Mouse (Mus musculus): ENCODE data around the gene Sfxn1. TPM values are rescaled to one million over a fixed set of nuclear protein-coding genes. Genes with fewer than 3 reads are reported as not detected.

Sfxn1 gene
- polyA plus RNA-seq, 1 experiment: not detected

DNA sequence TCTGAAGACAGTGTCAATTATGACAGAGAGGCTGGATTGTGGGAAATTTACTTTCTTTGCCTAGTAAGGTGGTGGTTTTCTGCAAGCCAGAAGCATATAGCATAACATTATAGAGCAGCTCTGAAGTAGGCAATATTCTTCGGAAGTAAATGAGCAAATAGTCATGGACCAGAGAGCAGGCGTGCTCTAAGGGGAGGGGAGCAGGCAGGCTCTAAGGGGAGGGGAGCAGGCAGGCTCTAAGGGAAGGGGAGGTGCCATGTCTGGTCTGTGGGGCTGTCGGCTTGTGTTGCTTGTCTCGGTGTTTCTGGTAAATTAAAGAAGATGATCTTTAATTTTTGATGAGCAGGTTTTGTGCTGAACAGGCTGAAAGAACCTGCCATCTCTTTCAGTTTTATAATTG is 12.5 kb downstream of the Sfxn1 start:
- 73% methylated on average over 4 of the region's 4 CpGs for WGBS
- TF ChIP-seq CTCF (IDR thresholded peaks at IDR 0.05; ENCODE audit: insufficient read depth, low read depth, low read length): no peak
- TF ChIP-seq POLR2A (IDR thresholded peaks at IDR 0.05; ENCODE audit: insufficient read depth, low read depth, low read length): no peak
- Histone ChIP-seq H3K27ac (ENCODE audit: insufficient read depth, low read depth, low read length) (no peak overlapping the region), H3K4me1 (ENCODE audit: control insufficient read depth, insufficient read depth, low read length) (peaks cover 6% of the 10 kb centered on the region), H3K4me3 (ENCODE audit: insufficient read depth, low read depth, low read length) (no peak overlapping the region)

DNA sequence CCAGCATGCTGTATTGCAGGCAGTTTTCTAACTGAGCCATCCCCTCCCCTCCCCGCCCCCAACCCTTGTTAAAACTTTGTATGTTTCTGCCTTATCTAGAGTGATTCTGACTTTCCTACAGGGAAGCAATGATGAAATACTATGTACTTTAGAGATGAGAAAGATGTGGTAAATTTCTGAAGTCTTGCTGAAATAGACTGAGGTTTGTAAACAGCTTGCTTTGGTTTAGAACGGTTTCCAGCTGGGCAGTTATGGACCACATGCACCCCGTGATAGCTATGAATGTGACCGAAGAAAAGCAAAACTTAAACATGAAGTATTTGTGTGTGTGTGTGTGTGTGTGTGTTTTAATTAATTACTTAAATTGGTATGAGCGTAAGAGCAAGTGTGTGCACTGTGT is 13.2 kb downstream of the Sfxn1 start:
- TF ChIP-seq POLR2A (IDR thresholded peaks at IDR 0.05; ENCODE audit: insufficient read depth, low read depth, low read length) (no peak), CTCF (IDR thresholded peaks at IDR 0.05; ENCODE audit: insufficient read depth, low read depth, low read length) (no peak)
- H3K4me1 ChIP-seq (ENCODE audit: control insufficient read depth, insufficient read depth, low read length): peaks cover 3% of the 10 kb centered on the region; the same call in 1 of the 2 replicates
- no peak overlapping the region for H3K27ac ChIP-seq (ENCODE audit: insufficient read depth, low read depth, low read length)
- no peak overlapping the region for H3K4me3 ChIP-seq (ENCODE audit: insufficient read depth, low read depth, low read length)
- WGBS: 91% methylated on average over 5 of the region's 5 CpGs

DNA sequence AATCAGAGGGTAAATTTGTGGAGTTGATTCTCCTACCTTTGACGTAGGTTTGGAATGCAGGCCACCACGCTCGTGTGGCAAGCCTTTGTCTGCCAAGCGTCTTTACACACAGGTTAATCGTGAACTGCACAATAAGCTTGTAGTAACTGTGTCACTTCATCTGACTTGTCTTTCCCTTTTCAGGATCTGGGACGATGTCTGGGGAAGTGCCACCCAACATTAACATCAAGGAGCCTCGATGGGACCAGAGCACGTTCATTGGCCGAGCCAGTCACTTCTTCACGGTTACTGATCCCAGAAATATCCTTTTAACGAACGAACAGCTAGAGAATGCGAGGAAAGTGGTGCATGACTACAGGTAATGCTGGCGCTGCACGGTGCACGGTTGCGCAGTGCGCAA is 13.6 kb downstream of the Sfxn1 start:
- H3K4me3 ChIP-seq (ENCODE audit: insufficient read depth, low read depth, low read length): no peak overlapping the region
- WGBS: 94% methylated on average over 18 of the region's 18 CpGs
- no peak overlapping the region for H3K27ac ChIP-seq (ENCODE audit: insufficient read depth, low read depth, low read length)
- TF ChIP-seq POLR2A (IDR thresholded peaks at IDR 0.05; ENCODE audit: insufficient read depth, low read depth, low read length) (no peak), CTCF (IDR thresholded peaks at IDR 0.05; ENCODE audit: insufficient read depth, low read depth, low read length) (no peak)
- H3K4me1 ChIP-seq (ENCODE audit: control insufficient read depth, insufficient read depth, low read length): peaks cover under 1% of the 10 kb centered on the region; the same call in 1 of the 2 replicates

DNA sequence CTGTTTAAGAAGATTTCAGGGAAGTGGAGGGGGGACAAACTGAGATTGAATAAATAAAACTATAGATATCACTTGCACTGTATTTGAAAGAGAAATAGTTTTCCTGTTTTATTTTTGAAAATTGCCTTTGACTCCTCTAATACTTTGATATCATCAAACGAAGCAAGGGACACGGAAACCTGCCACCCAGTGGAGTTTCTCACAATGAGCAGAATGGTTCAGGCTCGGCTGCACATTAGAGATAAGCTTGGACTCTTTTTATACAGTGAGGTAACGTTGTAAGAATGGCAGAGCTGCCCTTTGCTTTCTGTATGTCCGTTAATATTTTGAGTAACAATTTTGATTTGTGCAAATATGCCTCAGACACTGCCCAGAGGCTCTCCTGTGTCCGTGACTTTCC is 20.1 kb downstream of the Sfxn1 start:
- Histone ChIP-seq H3K4me3 (ENCODE audit: insufficient read depth, low read depth, low read length) (no peak overlapping the region), H3K4me1 (ENCODE audit: control insufficient read depth, insufficient read depth, low read length) (peaks cover 10% of the 10 kb centered on the region), H3K27ac (ENCODE audit: insufficient read depth, low read depth, low read length) (no peak overlapping the region)
- WGBS: 83% methylated on average over 6 of the region's 6 CpGs
- TF ChIP-seq POLR2A (IDR thresholded peaks at IDR 0.05; ENCODE audit: insufficient read depth, low read depth, low read length) (no peak), CTCF (IDR thresholded peaks at IDR 0.05; ENCODE audit: insufficient read depth, low read depth, low read length) (no peak)

DNA sequence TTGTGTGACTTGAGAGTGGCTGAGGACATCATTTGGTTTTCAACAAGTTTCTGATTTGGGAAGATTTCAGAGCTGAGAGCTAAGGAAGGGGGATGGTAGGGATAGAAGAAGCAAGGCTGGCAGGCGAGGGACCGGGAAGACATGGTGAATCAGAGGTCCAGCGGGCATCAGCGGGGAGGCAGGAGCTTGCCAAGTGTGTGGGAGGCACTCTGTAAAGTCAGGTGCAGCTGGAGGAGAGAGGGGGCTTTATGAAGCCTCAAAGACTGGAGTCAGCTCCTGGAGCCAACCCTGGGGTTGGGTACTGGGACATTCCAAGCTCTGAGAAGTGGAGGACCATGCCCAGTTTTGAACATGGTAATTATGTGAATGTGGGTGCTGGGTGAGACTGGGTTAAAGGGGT is 22.7 kb downstream of the Sfxn1 start:
- H3K27ac ChIP-seq (ENCODE audit: insufficient read depth, low read depth, low read length): no peak overlapping the region
- TF ChIP-seq POLR2A (IDR thresholded peaks at IDR 0.05; ENCODE audit: insufficient read depth, low read depth, low read length) (no peak), CTCF (IDR thresholded peaks at IDR 0.05; ENCODE audit: insufficient read depth, low read depth, low read length) (no peak)
- WGBS: 51% methylated on average over 4 of the region's 4 CpGs
- no peak overlapping the region for H3K4me3 ChIP-seq (ENCODE audit: insufficient read depth, low read depth, low read length)
- peaks cover 11% of the 10 kb centered on the region for H3K4me1 ChIP-seq (ENCODE audit: control insufficient read depth, insufficient read depth, low read length)

DNA sequence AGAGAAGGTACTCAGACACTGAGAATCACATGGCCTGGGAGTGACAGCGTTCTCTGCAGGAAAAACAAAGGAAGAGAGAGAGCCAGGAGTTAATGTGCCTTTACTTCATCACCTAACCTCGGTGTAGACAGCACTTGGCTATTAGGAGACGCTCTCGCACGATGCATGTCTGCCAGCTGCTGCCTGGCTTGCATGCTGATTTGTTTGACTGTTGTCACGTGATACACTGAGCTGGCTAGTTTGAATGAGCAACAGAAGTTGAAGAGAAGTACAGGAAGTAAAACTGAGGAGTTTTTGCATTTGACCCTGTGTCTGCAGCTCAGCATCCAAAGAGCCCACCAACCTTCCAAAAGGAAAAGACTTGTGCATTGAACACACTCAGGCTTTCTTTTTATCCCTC is 23.3 kb downstream of the Sfxn1 start:
- H3K4me1 ChIP-seq (ENCODE audit: control insufficient read depth, insufficient read depth, low read length): peaks cover 17% of the 10 kb centered on the region
- 69% methylated on average over 6 of the region's 6 CpGs for WGBS
- no peak overlapping the region for H3K27ac ChIP-seq (ENCODE audit: insufficient read depth, low read depth, low read length)
- no peak overlapping the region for H3K4me3 ChIP-seq (ENCODE audit: insufficient read depth, low read depth, low read length)
- no peak for TF ChIP-seq CTCF (IDR thresholded peaks at IDR 0.05; ENCODE audit: insufficient read depth, low read depth, low read length)
- TF ChIP-seq POLR2A (IDR thresholded peaks at IDR 0.05; ENCODE audit: insufficient read depth, low read depth, low read length): no peak

DNA sequence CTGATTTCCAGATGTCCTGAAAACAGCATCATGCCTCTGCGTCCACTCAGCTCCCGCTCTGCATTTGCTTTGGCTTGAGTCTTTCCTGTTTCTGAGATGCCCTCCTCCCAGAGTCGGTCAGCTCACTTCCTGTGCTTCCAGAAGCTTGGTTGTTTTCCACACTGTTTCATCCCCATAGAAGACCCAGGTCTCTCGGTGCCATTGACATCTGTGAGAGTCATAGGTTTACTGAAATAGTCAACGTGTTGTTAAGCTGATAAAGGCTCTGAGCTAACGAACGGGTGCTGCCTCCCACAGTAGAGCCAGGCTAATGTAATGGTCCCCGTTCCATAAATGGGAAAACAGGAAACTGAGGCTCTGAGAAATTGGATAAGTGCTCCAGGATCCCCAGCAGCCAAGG is 24.1 kb downstream of the Sfxn1 start:
- peaks cover 21% of the 10 kb centered on the region for H3K4me1 ChIP-seq (ENCODE audit: control insufficient read depth, insufficient read depth, low read length)
- WGBS: 78% methylated on average over 8 of the region's 8 CpGs
- no peak overlapping the region for H3K4me3 ChIP-seq (ENCODE audit: insufficient read depth, low read depth, low read length)
- TF ChIP-seq POLR2A (IDR thresholded peaks at IDR 0.05; ENCODE audit: insufficient read depth, low read depth, low read length) (no peak), CTCF (IDR thresholded peaks at IDR 0.05; ENCODE audit: insufficient read depth, low read depth, low read length) (no peak)
- no peak overlapping the region for H3K27ac ChIP-seq (ENCODE audit: insufficient read depth, low read depth, low read length)

DNA sequence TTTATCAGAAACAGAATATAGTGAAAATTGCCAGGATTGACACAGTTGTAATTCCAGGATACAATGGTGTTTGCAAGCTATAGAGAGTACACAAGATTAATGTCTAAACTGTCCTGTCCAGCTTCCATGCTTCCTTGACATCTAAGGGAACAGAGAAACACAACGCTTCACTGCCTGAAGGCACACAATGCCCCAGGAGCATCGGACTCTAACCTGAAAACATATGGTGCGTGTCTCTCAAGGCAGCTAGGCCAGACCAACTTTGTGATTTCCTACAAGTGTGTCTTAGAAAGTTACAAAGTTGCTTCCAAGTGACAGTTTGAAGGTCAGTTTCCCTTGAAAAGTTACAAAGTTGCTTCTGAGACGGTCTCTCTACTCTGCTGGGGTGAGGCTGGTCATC is 25.6 kb downstream of the Sfxn1 start:
- Histone ChIP-seq H3K4me1 (ENCODE audit: control insufficient read depth, insufficient read depth, low read length) (peaks cover 25% of the 10 kb centered on the region), H3K27ac (ENCODE audit: insufficient read depth, low read depth, low read length) (no peak overlapping the region), H3K4me3 (ENCODE audit: insufficient read depth, low read depth, low read length) (no peak overlapping the region)
- WGBS: 93% methylated on average over 4 of the region's 4 CpGs
- TF ChIP-seq CTCF (IDR thresholded peaks at IDR 0.05; ENCODE audit: insufficient read depth, low read depth, low read length) (no peak), POLR2A (IDR thresholded peaks at IDR 0.05; ENCODE audit: insufficient read depth, low read depth, low read length) (no peak)

DNA sequence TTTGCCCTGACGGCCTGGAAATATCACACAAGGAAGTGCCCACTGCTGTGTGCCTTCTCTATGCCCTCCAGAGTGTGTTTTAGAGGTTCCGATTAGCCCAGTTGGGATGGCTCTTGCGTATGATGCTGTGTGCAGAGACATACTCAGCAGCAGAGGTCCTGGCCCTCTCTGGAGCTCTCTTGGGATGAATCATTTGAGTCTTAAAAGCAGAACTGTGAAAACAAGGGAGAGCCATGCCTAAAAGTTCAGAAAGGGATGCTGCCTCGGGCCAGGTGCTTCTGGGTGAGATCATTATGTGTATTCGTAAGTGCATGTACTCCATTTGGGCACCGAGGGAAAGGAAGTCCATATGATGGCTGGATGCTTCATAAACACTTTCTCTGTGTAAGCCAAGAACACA is 26.1 kb downstream of the Sfxn1 start:
- whole genome bisulfite sequencing: 88% methylated on average over 6 of the region's 6 CpGs
- TF ChIP-seq POLR2A (IDR thresholded peaks at IDR 0.05; ENCODE audit: insufficient read depth, low read depth, low read length) (no peak), CTCF (IDR thresholded peaks at IDR 0.05; ENCODE audit: insufficient read depth, low read depth, low read length) (no peak)

More for the DNA sequence above, 26.1 kb downstream of the Sfxn1 start:
- H3K27ac ChIP-seq (ENCODE audit: insufficient read depth, low read depth, low read length): no peak overlapping the region
- H3K4me1 ChIP-seq (ENCODE audit: control insufficient read depth, insufficient read depth, low read length): peaks cover 25% of the 10 kb centered on the region
- H3K4me3 ChIP-seq (ENCODE audit: insufficient read depth, low read depth, low read length): no peak overlapping the region

Measured in olfactory bulb, adult 2 months (tissue).